Mouse (Mus musculus) heart, postnatal 0 days (tissue): ENCODE data around the gene Orm3. TPM values are rescaled to one million over a fixed set of nuclear protein-coding genes. Genes with fewer than 3 reads are reported as not detected.

ENCODE experiments used
- ATAC-seq: fragments of 200-750 bp; cut with Nextera tagmentation; 2 replicates; pipeline ENCODE4 v1.8.0; 2017; ENCODE audit warnings: low read depth, moderate number of reproducible peaks, moderate library complexity; ENCODE audit not compliant: insufficient read depth
- DNase-seq: peaks from one replicate; pipeline ENCODE4 v3.0.0-alpha.2; 2016; ENCODE audit warnings: low spot score
- H3K27ac ChIP-seq: fragments of 300-500 bp; sonication (generic); 2 replicates; pipeline ENCODE4 v1.5.1; 2014; ENCODE audit warnings: low read depth, mild to moderate bottlenecking
- H3K27me3 ChIP-seq: fragments of 300-500 bp; sonication (generic); 2 replicates; pipeline ENCODE4 v1.6.1; 2014; ENCODE audit warnings: low read length, mixed read lengths; ENCODE audit not compliant: control insufficient read depth, insufficient read depth
- H3K36me3 ChIP-seq: fragments of 300-500 bp; sonication (generic); replicated peaks from 2 replicates; pipeline ENCODE4 v1.6.1; 2014; ENCODE audit warnings: low read length, mixed read lengths; ENCODE audit not compliant: control insufficient read depth, insufficient read depth
- H3K4me1 ChIP-seq: fragments of 300-500 bp; sonication (generic); 2 replicates; pipeline ENCODE4 v1.6.1; 2014; ENCODE audit warnings: antibody characterized with exemption; ENCODE audit not compliant: control insufficient read depth, insufficient read depth
- H3K4me2 ChIP-seq: fragments of 300-500 bp; sonication (generic); 2 replicates; pipeline ENCODE4 v1.6.1; 2014; ENCODE audit warnings: low read depth, mild to moderate bottlenecking, low read length, moderate library complexity
- H3K4me3 ChIP-seq: fragments of 300-500 bp; sonication (generic); 2 replicates; pipeline ENCODE4 v1.5.1; 2014; ENCODE audit warnings: low read depth, low read length
- H3K9ac ChIP-seq: fragments of 300-500 bp; sonication (generic); replicated peaks from 2 replicates; pipeline ENCODE4 v1.6.1; 2014; ENCODE audit warnings: low read depth, low read length, mixed read lengths
- H3K9me3 ChIP-seq: fragments of 300-500 bp; sonication (generic); replicated peaks from 2 replicates; pipeline ENCODE4 v1.6.1; 2016; ENCODE audit warnings: low read length; ENCODE audit not compliant: control insufficient read depth
- CTCF ChIP-seq: IDR thresholded peaks from 2 replicates; pipeline ENCODE4 v1.5.1; 2016; ENCODE audit warnings: antibody characterized with exemption, control low read depth, low read depth
- EP300 ChIP-seq: IDR thresholded peaks from 2 replicates; pipeline ENCODE4 v1.6.1; 2016; ENCODE audit warnings: antibody characterized with exemption, low read depth
- WGBS: fragments of 180-500 bp; shearing (Covaris S2); extraction: QIAGEN DNeasy Blood & Tissue Kit; methylation state at CpG from one replicate; pipeline ENCODE4 v1.1.7; 2014; 5-methylcytosine and 5-hydroxymethylcytosine counted together
- polyA plus RNA-seq: library from polyadenylated mRNA; unstranded; fragments of >200 nt; fragmentation: Nextera tagmentation; extraction: Ambion mirVana; gene quantifications from 2 replicates; pipeline ENCODE4 v1.2.1, GENCODE M21; 2015
- total RNA-seq: library from RNA; depleted of rRNA; stranded (reverse); fragments of >200 nt; gene quantifications from 2 replicates; pipeline ENCODE4 v1.2.3, GENCODE M21; 2014; ENCODE audit warnings: low replicate concordance; rRNA removed

The Orm3 gene
- total RNA-seq (not detected in 2 replicates), polyA plus RNA-seq (not detected in 2 replicates)

- TF ChIP-seq EP300 (no peak), CTCF (no peak)
- no peak within 1 kb of the TSS for H3K9ac ChIP-seq
- peaks cover 4% of the 10 kb centered on the region; the same call in 1 of the 2 replicates for H3K4me1 ChIP-seq
- no peak within 1 kb of the TSS for H3K4me2 ChIP-seq
- H3K4me3 ChIP-seq: no peak within 1 kb of the TSS
- no peaks in the 10 kb centered on the region for H3K27me3 ChIP-seq
- no peaks in the 10 kb centered on the region for H3K9me3 ChIP-seq
- H3K27ac ChIP-seq: no peak within 1 kb of the TSS
- H3K36me3 ChIP-seq: no peaks in the 10 kb centered on the region
- DNase-seq (peak; percentile 17), ATAC-seq (peak; percentile 65)
- 53% methylated on average over 4 of the region's 4 CpGs for WGBS
These were observed at the start of gene Orm3 for GRCm38 (mm10) chr4:63355877-63356665. Gene Orm3, plus strand, starts transcription at chr4:63356162.

GRCm38 (mm10) chr4:63307175-63308062, 48.5 kb upstream of the Orm3 start:
- no peak overlapping the region for H3K4me3 ChIP-seq
- no peaks in the 10 kb centered on the region for H3K27me3 ChIP-seq
- no peaks in the 10 kb centered on the region for H3K36me3 ChIP-seq
- peak; percentile 71 for DNase-seq
- no peak overlapping the region for H3K4me2 ChIP-seq
- peak; percentile 68 for ATAC-seq
- H3K4me1 ChIP-seq: peaks cover 7% of the 10 kb centered on the region; the same call in 1 of the 2 replicates
- TF ChIP-seq CTCF (peak; percentile 80), EP300 (no peak)
- WGBS: 28% methylated on average over 21 of the region's 21 CpGs
- no peaks in the 10 kb centered on the region for H3K9me3 ChIP-seq
- H3K9ac ChIP-seq: no peak overlapping the region
- H3K27ac ChIP-seq: no peak overlapping the region

GRCm38 (mm10) chr4:63308316-63308715, 47.6 kb upstream of the Orm3 start:
- H3K27me3 ChIP-seq: no peaks in the 10 kb centered on the region
- WGBS: 70% methylated on average over 3 of the region's 3 CpGs
- H3K9ac ChIP-seq: no peak overlapping the region
- TF ChIP-seq CTCF: no peak
- no peak overlapping the region for H3K4me3 ChIP-seq
- no peak overlapping the region for H3K27ac ChIP-seq
- no peaks in the 10 kb centered on the region for H3K36me3 ChIP-seq
- no peaks in the 10 kb centered on the region for H3K9me3 ChIP-seq
- DNase-seq: no peak
- H3K4me2 ChIP-seq: no peak overlapping the region
- no peak for ATAC-seq
- H3K4me1 ChIP-seq: peaks cover 7% of the 10 kb centered on the region; the same call in 1 of the 2 replicates

- Histone ChIP-seq H3K27me3 (no peaks in the 10 kb centered on the region), H3K4me2 (no peak overlapping the region; the same call in 1 of the 2 replicates), H3K36me3 (no peaks in the 10 kb centered on the region), H3K4me3 (no peak overlapping the region), H3K27ac (peak overlapping the region; percentile 77), H3K9me3 (no peaks in the 10 kb centered on the region), H3K9ac (no peak overlapping the region), H3K4me1 (peaks cover 7% of the 10 kb centered on the region; the same call in 1 of the 2 replicates)
- 15% methylated on average over 10 of the region's 10 CpGs for WGBS
- no peak for TF ChIP-seq CTCF
- TF ChIP-seq EP300: no peak
- peak; percentile 87 for ATAC-seq
- DNase-seq: peak; percentile 89
These were observed 45.6 kb upstream of the Orm3 start for GRCm38 (mm10) chr4:63310247-63310855.

GRCm38 (mm10) chr4:63311426-63311825, 44.5 kb upstream of the Orm3 start:
- no peak overlapping the region for H3K27ac ChIP-seq

More at GRCm38 (mm10) chr4:63311426-63311825, 44.5 kb upstream of the Orm3 start:
- Histone ChIP-seq H3K4me1 (peaks cover 10% of the 10 kb centered on the region; the same call in 1 of the 2 replicates), H3K9ac (no peak overlapping the region), H3K27me3 (no peaks in the 10 kb centered on the region), H3K4me2 (no peak overlapping the region), H3K4me3 (no peak overlapping the region), H3K9me3 (no peaks in the 10 kb centered on the region), H3K36me3 (no peaks in the 10 kb centered on the region)
- ATAC-seq: no peak
- no peak for DNase-seq
- WGBS: 83% methylated on average over 7 of the region's 7 CpGs
- TF ChIP-seq EP300: no peak
- no peak for TF ChIP-seq CTCF
